Mouse (Mus musculus): ENCODE measurements at regions not wholly inside any gene's neighbourhood (a gene's known extent, or its start where the extent isn't known, plus 50 kb on each side); places are given as distances from the start of the nearest gene placed in this dataset.

DNA sequence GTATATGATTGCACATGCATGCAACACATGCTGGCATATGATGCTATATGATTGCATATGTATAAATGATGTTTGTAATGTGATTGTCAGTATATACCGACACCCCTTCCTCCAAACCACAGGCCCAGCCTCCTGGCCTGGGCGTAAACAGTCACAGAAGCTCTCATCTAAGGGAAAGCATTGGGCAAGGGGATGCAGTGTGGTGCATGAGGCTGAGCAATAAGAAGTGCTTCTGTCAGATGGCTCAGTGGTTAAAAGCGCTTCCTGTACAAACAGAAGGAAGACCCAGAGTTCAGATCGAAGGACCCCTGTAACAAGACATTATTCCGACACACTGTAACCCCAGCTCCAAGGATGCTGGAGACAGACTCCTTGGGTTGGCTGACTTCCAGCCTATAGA lies 175.0 kb upstream of the Prok2 start:
- in situ Hi-C loops (cut with MboI, MseI): no loop called here

DNA sequence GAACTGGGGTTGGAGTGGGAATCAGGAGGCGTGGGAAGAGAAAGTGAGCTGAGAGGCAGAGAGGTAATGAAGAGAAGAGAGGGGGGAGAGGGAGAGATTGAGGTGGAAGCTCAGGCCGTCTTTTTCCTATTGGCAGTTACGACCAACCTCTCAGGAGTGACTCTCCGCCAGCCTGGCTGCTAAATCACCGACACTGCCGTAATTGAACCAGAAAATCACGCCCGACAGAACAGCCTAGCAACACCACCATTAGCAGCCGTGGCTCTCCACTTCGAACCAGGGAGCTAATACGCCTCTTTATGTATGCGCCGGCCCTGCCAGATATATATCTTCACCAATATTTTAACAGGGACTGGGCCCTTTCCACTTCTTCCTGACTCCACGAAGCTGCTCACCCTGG lies 173.5 kb upstream of the Prok2 start:
- in situ Hi-C loops (cut with MboI, MseI): no loop called here

DNA sequence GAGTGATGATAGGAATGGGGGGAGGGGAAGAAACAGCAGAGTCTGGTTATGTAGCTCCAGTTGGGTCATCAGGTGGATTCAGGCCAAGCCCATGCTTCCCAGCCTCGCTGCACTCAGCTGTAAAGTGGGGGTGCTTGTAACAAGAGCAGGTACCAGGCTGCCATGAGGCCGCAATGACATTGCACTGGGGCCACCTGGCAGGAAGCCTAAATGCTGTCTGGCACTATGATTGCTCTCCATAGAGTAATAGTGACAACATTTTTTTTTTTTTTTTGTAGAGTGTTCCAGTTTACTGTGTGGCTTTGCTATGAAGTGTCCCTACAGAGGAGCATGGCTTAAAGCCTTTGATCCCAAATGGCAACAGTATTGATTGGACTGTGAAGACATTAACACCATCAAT lies 171.9 kb upstream of the Prok2 start:
- in situ Hi-C loops (cut with MboI, MseI): no loop called here

DNA sequence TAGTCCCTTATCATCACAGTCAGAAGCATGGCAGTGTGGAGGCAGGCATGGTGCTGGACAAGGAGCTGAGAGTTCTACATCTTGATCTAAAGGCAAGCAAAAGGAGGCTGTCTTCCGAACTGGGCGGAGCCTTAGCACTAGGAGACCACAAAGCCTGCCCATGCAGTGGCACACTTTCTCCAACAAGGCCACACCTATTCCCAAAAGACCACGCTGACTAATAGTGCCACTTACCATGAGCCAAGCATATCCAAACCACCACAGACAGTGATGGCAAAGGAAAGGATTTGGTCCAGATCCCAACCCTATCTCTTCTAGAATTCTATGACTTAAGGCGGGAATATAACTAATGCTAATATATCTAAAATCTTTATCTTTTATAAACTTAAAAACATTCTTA lies 169.4 kb upstream of the Prok2 start:
- in situ Hi-C loops (cut with MboI, MseI): no loop called here

DNA sequence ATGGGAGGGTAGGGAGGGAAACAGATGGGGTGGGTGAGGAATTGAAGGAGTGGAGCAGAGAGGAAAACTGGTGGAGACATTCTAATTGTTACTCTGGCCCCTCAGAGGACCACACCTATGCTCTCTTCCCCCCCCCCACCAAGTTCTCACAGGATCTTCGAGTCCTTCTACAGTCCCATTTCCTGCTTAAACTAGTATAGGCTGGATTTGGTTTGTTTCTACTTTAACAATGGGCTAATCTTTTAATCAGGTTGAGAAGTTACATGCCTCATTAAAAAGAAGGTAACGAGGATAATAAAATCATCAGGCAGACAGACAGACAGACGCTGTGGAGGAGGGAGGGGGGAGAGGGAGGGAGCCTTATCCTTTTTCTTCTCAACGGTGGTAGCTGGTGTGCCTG lies 167.7 kb upstream of the Prok2 start:
- in situ Hi-C loops (cut with MboI, MseI): no loop called here

DNA sequence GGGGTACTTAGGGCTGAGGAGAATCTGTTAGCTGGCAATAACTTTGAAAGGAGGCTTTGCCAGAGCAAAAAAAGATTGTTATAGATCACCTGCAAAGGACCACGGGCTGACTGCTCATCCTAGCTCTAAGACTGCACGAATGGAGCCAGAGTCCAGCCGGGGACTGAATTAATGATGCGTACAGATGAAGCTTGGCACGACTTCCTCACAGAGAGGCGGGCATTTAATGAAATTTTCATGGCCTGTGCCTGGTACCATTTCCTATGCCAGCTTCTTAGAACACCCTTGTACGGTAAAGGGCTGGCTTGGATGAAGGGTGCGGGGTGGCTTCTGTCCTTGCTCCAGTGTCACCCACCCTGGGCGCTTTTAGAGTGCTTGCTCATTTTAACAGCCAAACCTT lies 166.0 kb upstream of the Prok2 start:
- in situ Hi-C loops (cut with MboI, MseI): no loop called here

DNA sequence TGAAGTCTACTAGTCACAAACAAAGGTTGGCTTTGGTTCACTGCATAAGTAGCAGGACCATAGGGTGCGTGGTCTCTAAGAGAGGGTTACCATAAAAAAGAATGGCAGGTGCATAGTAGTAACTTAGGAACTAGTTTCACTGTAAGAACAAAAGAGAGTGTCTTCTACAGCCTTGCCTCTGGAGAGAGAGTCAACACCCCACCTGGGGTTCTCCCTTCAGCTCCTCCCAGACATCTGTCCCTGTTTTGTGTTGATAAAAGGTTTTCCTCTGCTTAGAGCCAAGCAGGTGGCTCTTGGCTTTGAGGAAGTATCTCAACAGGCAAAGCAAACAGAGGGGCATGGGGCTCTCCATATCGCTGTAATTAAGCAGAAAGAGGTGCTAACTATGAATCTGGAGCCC lies 165.6 kb upstream of the Prok2 start:
- in situ Hi-C loops (cut with MboI, MseI): no loop called here

DNA sequence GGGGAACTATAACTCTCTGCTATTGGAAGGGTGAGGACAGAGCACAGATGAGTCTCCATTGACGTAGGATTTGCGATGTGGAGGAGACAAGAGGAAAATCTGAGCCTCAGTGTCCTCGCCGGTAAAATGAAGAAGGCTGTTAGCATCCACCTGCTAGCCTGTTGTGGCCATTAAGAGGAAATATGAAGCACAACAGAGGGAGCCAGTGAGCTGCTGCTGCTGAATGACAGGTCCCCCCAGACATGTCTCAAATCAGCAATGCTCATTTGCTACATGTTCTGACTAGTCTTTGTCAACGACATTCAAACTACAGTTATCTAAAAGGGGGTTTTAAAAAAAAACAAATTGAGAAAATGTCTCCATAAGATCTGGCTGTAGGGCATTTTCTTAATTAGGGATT lies 164.6 kb upstream of the Prok2 start:
- in situ Hi-C loops (cut with MboI, MseI): no loop called here

DNA sequence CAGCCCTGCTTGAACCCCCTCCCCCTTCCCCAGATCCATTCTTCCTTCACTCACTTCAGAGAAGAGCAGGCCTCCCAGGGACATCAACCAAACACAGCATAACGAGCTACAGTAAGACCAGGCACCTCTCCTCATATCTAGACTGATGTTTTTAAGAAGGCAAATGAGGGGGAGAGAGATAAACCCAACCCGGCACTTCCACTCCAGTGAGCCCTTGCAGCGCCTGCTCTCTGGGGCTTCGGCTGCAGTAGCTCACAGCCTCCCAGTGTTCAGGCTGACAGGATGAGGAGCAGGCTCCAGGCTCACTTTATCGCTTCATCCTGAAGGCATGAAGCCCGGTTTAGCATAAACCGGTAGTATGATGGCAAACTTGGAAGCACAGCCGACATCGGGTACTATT lies 162.9 kb upstream of the Prok2 start:
- in situ Hi-C loops (cut with MboI, MseI): no loop called here

DNA sequence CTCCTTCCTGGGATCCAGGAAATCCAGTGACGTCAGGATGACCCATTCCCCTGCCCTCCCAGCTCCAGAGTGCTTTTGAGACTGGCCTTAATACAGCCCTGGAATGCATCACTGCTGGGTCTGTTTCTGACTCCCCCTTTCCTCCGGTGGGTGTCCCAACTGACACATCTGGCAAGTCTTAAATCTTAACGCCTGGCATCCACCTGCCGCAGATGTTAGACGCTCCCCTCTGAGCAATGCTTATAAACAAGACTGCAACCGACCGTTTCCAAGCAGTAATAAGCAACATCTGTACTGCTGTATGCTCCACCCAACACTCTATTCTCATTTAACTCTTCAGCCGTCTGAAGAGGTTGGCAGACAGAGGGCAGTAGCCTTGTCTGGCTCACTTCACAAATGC lies 161.7 kb upstream of the Prok2 start:
- in situ Hi-C loops (cut with MboI, MseI): no loop called here

DNA sequence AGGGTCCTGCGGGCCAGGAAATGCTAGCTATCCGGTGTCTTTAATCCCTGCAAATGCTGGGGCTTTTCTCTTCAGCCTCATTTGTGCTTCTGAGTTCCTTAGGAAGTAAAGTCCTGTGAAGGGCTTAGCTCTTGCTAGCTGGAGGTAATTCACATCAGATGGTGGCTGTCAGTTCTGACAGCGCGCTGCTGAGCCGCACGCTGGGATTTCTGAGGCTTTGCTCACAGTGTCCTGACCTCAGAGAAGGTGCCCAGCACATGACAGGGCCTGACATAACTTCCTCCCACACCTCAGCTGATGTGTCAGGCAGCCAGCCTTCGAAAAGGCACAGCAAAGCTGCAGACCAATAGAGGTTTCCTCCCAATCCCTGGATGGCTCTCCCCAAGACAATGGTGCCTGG lies 158.6 kb upstream of the Prok2 start:
- in situ Hi-C loops (cut with MboI, MseI): no loop called here

DNA sequence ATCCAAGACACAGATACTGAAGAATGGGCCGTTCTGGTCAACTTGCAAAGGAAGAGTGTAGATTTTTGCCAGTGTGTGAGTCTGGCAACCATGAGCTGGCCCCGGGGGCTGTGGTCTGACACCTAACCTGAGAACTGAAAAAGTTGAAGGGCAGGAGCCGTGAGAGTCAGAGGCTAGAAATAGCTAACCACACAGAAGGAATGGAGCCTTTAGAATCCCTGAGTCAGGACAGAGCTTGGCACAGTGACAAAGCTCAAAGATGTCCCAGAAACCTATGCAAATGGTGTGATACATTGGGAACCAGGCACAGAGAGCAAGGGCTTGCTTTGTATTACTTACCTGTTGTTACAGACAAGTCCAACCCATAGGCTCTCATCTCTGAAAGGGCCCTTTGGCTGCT lies 157.9 kb upstream of the Prok2 start:
- in situ Hi-C loops (cut with MboI, MseI): no loop called here

DNA sequence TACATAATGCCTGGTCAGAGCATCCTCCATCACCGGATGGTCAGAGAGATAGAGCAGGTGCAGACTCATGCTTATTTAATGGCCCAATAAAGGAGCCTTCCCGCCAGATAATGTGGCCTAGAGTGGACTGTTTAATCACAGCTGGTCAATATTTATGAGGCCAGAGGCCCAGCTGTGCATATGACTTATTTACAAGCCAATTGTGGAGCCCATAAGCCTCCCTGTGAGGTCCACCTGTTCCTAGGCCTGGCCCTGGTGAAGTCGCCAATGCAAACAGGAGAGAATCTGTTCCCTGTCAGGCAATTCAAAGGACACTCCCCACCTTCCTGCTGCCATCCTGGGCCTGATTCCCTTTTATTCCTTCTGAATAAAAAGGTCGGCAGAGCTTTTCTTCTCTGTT lies 155.4 kb upstream of the Prok2 start:
- in situ Hi-C loops (cut with MboI, MseI): no loop called here

DNA sequence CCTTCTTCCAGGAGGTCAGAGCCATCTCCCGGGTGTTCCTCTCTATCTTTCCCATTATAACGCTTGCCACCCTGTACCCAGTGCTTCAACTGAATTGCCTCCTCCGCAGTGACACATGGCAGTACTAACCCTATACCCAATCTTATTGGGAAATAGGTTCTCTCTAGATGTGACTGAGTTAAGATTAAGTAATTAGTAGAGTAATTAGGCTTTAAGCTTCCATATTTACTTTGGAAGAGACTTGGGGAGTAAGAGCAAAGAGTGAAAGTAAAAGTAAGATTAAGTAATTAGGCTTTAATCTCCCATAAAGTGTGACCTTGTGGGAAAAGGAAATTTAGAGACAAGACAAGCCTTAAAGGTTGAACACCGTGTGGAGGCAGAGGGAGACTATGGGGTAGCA lies 148.7 kb upstream of the Prok2 start:
- in situ Hi-C loops (cut with MboI, MseI): no loop called here

DNA sequence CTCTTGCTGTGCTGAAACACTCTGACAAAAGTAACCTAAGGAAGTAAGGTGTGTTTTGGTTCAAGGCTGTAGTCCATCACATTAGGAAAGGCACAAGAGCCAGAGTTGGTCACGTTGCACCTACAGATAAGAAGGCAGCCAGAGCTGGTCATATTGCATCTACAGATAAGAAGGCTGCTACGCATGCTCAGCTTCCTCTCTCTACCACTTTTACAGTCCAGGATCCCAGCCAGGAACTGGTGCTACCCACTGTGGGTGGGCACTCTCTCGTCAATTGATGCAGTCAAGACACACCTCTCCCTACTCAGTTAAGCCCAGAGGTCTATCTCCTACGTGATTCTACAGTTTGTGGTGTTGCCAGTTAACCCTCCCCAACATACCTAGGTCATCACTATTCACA lies 147.8 kb upstream of the Prok2 start:
- in situ Hi-C loops (cut with MboI, MseI): no loop called here

DNA sequence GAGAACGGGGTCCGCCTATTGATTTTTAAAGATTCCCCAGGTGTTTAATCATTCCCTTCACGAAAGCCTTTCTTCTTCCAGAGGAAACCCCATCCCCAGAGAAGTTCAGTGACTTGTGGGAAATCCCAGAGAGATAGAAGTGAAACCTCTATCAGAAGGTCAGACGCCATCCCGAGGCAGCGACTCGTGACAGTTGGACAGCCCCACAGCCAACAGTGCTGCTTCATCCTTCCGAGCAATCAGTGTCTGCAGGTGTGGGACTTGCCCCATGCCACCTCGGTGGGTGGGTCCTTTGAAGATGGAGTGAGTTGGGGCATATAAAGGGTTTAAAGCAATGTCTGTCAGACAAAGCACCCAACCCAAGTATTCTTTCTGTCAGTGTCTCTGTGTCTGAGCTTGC lies 139.9 kb upstream of the Prok2 start:
- in situ Hi-C loops (cut with MboI, MseI): no loop called here

DNA sequence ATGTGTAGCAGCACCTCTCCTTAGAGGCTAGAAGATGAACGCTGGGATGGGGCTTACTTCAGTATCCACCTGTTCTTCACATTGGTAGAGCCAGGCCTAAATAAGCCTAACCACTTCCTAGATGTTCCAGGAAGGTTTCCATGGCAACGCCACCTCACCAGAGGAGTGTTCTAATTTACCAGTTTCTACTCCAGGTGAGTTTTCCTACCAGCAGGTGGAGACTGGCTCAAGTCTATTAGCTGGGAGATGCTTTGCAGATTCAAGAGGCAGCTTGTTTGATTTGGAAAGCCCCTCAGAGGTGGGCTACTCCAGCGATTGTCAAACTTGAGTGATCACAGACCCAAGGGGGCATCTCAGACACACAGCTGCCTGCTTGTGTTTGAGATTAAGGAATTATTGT lies 138.8 kb upstream of the Prok2 start:
- in situ Hi-C loops (cut with MboI, MseI): no loop called here

DNA sequence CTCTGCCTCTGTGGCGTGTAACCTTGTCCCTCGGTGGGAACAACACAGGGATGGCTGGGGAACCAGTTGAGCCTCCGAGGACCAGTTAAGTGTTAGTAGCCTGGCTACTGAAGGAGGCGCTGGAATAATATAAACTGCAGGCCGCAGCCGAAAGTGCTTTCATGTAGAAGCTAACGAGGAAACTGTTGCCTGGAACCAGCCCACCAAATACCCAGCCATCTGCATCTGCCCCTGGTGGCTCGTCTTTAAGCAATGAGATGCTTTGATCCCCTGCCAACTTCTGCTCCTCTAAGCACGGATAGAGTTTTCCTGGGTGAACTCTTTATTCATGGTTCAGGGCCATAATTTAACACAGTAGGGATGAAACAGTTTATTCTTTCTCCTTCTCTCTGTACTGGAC lies 137.2 kb upstream of the Prok2 start:
- in situ Hi-C loops (cut with MboI, MseI): no loop called here

DNA sequence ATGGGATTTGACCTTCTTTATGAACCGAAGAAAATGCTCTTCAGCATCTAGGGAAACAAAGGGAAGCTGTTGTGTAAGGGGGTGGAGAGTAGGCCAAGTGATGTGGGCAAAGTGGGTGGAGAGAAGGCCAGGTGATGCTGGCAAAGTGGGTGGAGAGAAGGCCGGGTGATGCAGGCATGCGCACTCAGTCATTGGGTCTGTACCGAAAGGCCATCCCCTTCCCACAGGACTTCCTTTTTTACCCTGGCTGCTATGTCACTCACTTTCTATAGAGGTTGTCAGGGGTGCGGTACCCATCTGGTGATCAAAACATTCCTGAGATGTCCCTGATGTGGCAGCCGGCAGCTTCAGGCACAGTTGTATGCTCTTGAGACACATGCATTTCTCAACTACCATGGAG lies 131.2 kb upstream of the Prok2 start:
- in situ Hi-C loops (cut with MboI, MseI): no loop called here

DNA sequence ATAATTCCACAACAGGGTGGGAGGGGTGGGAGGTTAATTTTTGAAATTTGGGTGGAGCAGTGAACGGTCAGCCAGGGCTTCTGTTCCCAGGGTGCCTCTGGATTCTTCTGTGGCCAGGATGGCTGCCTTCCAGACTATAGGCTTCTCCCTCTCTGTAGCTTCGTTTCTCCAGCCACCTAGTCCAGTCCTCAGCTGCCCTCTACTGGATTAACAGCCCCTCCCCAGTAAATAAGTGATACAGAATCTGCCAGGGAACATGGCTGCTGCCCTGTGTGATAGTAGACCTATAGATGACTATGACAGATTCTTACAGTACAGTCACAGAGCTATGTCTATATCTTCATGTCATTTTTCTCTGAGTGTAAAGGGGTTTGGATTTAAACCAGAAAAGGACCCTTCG lies 127.5 kb upstream of the Prok2 start:
- in situ Hi-C loops (cut with MboI, MseI): no loop called here

DNA sequence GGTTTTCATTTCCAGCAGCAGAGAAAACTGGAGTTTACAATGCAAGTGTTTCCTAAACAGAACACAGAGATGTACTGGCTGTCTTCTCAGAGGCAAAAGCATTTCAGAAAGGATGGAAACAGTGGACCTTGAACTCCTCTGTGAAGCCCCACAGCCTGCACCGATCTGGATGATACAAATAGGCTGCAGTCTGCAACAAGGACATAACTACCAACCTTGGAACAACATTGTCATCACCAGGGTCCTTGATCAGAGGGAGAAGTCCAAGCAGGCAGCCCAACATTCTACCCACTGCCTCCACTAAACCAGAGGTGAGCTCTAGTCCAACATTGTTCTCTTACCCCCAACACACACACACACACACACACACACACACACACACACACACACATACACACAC lies 124.5 kb upstream of the Prok2 start:
- in situ Hi-C loops (cut with MboI, MseI): no loop called here

DNA sequence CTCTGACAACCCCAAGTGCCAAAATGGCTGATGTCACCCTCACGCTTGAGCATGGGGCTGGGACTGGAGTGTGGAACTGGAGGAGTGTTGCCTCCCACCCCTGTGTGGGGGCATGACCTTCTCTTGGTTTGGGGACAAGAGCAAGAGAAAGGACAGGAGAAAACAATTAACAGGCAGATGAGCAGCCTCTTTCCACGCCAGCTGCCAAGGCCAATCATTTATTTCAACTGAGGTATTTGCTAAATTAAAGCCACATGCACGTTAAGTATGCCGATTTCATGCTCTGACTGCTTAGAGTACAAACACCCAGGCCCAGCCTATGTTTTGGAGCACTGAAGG lies 119.3 kb upstream of the Prok2 start:
- in situ Hi-C loops (cut with MboI, MseI): no loop called here

DNA sequence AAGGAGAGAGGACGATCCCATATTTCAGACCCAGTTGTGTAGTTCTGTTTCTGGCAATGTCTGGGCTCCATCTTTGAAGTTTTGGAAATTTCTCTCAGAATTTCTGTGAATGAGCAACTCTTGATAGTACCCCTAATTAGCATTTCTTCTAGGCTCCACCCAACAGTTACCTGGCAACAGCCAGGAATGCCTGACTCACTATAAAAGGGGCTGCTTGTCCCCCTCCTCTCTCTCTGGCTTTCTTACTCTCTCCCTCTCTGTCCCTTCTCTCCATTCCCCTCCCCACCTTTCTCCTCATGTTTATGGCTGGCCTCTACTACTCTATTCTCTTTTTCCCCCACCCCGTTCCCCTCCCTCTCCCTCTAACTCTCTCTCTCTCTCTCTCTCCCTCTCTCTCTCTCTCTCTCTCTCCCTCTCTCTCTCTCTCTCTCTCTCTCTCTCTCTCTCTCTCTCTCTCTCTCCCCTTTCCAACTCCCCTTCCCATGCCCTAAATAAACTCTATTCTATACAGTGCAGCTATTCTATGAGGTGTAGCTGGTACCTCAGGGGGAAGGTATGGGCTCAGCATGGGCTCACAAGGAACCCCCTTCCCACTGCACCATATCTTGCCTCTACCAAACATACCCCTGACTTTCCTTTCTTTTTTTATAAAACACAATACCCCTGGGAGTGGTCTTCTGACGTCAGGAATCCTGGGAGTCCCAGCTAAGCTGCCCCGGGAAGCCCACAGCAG lies 118.7 kb upstream of the Prok2 start:
- in situ Hi-C loops (cut with MboI, MseI): no loop called here

DNA sequence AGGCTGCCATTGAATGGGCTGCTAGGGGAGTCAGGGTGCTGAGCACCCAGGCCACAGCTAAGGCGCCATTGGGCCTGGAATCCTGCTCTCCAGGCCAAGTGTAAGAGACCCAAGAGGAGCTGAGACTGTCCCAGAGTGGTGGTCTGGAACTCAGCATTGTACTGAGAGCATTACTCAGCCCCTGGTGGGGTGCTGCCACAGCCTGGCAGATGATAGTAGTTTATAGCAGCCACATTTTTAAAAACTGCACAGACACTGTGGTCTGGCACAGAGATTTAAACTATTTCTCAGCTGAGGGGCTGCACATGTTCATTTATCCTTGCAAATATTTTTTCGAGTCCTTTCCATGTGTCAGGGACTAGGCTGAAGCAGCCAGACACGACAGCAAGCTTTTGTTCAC lies 117.3 kb upstream of the Prok2 start:
- in situ Hi-C loops (cut with MboI, MseI): no loop called here

DNA sequence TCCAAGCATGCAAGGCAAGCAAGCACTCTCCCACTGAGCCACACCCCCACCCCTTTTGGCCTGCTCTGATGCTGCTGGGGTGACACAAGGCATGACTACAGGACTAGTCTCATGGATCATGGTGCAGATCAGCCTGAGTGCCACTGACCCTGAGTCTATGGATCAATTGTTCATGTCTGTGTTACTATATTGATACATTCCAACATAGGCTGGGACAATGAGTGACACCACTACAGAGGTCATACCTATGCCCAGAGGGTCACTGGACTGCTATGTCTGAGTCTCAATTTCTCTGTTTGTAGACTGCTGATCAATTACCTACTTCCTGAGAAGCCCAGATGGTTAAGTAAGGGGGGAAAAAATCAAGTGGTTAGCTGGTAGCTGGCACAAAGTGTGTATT lies 116.5 kb upstream of the Prok2 start:
- in situ Hi-C loops (cut with MboI, MseI): no loop called here
